Mouse (Mus musculus) naive thymus-derived CD4-positive, alpha-beta T cell, adult 2 months (primary cell): ENCODE measurements around the gene Trim37.
"Not testable (repeated sequence)": the region's sequence is repeated elsewhere in the genome, so short reads cannot be mapped to it uniquely, and the experiment has no call there.

ENCODE experiments used
- DNase-seq: peaks from one replicate; pipeline ENCODE4 v3.0.0-alpha.2; 2011; ENCODE audit warnings: low read depth

Trim37 gene

DNA sequence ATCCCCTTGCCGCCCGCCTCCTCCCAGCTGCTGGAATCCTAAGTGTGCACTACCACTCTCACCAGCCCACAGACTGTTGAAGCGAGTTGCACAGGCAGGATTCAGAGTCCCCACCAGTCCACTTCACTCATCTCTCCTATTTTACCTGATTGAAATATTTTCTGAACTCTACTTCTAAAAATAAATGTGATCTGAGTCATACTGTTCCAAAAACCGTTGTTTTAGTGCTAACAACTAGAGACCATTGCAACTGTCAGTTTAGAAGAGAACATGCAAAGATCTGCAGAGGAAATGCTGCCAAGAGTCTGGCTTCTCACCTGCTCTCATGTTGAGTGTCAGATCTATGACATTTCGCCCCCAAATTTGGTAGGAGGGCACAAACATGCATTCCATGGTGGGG lies 106.5 kb downstream of the Trim37 start:
- no peak for DNase-seq

DNA sequence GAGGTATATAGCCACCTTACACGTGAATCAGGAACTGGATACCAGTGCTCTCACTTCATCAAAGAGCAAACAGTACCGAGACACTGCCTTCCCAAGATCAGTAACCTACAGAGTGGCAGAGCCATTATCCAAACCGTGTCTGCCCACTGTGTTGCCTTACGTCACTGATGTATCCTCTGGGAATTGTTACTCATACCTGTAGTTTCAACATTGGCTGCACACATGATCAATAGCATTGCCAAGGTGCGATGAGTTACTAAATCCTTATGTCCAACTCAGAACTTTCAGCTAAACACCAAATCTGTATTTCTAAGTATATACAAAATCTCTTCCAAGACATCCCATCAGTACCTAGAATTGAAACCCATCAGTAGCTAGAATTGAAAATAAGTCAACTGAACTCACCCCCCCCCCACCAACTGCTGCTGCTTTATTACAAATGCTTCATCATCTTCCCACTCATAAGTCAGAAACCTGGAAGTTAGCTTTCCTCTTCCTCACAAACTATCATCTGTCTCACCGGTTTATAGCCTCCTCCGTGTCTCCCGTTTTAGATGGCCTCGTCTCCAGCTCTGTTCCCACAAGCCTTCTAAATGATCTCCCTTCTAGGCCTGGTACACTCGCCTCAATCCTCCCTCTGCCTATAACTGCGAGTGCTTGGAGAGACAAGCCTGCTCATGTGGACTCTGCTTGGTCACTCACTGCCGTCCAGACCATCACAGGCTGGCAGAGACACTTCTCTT lies 108.0 kb downstream of the Trim37 start:
- DNase-seq = no peak

DNA sequence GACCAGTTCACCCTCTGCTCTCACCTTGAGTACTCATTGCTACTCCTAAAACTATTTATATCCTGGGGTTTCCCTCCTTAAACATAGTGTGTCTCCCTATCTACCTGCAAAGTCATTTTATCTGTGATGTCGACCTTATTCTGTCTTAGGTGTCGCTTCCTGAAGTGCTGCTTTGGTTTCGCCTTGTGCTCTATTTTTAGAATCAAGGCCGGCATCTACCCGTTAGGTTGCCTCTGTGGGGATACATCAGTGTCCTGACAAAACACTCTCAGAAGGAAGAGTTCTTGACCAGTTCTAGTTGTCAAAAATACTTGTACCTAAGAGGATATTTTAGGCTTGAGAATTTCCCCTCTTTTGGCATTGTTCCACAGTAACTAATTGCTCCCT lies 108.6 kb downstream of the Trim37 start:
- DNase-seq = no peak

DNA sequence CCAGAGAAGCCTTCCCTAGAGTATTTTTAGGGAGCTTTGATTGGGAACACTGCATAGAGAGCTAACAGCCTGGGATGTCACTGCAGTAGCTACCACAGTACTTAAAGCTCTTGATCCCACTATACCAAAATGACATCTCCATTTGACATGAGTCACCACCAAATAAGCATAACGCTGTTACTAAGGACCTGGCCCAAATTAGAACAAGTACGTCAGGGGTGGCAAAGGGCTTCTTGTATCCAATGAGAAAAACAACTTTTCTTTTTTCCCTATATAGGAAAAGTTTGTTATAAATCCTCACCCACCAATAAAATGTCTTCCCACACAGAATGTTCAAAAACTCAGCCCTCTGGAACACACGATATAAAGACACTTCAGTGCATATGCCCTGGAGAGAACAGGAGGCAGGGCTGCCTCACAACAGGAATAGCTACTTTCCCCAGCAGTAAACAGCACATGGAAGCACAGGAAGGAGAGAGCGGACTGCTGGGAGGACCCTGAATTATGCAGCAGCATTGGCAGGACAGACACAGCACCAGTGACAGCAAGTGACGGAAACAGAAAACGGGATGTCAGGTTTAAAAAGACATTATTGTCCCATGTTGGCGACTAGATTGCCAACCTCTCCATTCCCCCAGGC lies 112.1 kb downstream of the Trim37 start:
- DNase-seq = no peak

DNA sequence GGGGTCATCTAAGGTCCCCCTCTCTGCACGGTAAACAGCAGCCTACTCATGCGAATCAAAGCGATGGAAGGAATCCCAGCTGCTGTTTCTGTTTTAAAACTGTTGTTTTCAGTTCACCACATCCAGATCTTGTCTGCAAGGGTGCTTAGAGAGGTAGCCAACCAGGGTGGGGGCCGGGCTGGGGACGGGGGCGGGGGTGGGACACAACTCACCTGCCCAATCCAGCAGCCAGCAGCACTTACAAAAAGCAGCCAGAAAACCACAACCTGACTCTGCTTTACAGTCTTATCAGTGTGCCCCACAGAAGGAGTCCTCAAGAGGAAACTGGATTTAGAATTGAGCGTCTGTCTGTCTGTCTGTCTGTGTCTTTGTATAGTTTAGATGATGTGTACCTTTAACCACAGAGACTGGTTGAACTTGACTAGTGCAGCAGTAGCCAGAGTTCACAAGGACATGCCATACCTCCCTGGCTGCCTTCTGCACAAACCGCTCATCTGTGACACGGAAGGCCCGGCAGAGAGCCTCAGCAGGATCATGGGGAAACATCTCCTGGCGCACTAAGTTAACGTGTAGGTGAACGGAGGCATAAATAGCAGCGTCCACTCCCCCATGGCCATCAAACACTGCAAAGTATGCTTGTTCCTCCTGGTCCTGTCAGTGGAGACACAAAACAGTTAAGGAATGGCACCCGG lies 113.4 kb downstream of the Trim37 start:
- DNase-seq = peak; percentile 34

DNA sequence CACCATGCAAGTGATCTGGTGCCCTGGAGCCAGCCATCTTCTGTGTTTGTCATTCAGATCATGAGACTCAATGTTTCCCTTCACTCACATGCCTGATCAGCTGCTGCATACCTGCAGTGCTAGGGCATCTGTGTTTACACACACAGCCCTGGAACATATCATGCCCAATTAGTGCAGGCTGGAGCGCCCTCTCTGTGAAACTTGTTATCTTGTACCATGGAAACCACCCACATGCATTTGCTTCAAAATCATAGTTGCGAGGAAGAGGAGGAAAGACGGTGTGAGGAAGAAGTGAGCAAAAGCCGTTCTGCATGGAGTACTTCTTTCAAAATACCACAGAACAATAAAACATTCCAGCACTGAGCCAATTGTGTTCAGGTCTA lies 113.9 kb downstream of the Trim37 start:
- no peak for DNase-seq

DNA sequence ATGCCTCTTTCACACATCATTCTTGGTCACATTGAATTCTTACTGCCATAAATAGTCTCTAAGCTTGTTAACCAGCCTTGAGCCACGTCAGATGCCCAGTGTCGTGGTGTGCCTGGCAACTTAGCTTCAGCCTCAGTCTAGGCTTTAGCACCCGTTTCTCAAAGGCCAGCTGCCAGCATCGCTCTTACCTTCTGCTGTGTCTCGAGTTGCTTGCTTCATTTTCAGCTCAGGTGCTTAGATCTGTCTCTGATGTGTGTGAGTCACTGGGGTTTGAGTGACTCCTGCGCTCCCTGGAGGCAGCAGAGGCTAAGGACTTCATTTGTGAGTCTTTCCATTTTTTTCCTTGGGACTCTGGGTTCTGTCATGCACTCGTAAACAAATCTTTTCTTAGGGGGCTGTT lies 114.4 kb downstream of the Trim37 start:
- peak; percentile 20 for DNase-seq

DNA sequence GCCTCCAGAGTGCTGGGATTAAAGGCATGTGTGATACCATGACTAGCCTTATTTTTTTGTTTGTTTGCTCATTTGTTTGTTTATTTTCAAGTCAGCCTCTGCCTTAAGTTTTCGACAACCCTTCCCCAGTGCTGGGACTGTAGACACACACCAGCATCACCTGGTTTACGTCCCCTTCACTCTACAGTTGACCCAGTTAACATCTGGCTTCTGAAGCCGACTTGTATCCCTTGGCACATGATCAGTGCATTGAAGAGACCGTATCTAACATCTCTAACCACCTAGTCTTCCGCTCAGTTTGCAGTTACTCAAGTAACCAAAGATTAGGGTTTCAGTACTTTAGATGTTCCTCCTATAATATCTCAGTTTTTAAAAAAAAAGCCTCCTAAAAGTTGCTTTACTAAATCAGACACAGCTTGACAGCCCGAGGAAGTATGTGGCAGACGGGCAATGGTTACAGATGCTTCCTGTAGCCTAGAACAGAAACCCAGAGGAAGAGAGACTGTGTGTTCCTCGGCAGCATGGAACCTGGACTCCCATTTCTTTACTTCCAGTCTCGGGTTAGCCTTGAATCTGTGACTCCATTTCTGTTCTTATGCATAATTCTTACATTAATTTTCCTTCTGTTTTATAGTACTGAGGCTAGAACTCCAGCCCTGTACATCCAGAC lies 118.4 kb downstream of the Trim37 start:
- peak; percentile 25 for DNase-seq

DNA sequence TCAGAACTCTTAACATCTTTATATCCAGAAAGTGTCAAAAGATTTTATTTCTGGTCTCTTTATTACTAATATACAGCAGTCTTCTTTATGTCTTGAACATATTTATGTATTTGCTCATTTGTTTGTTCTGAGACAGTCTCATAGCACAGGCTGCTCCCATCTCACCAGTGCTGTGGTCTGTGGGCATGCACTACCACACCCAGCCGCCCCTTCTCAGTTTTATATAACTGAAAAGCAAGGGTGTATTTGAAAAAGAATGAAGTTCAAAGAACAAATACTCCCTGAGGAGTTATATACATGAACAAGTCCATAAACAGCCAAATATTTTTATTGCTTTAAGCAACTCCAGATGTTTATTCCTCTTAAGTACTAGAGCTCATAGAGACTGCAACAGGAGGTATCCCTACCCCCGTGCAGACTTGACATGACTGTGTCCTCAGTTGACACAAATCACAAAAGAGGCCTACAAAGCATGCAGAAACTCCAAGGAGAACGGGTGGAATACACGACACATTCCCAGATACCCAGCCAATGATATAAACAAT lies 119.3 kb downstream of the Trim37 start:
- DNase-seq = no peak

DNA sequence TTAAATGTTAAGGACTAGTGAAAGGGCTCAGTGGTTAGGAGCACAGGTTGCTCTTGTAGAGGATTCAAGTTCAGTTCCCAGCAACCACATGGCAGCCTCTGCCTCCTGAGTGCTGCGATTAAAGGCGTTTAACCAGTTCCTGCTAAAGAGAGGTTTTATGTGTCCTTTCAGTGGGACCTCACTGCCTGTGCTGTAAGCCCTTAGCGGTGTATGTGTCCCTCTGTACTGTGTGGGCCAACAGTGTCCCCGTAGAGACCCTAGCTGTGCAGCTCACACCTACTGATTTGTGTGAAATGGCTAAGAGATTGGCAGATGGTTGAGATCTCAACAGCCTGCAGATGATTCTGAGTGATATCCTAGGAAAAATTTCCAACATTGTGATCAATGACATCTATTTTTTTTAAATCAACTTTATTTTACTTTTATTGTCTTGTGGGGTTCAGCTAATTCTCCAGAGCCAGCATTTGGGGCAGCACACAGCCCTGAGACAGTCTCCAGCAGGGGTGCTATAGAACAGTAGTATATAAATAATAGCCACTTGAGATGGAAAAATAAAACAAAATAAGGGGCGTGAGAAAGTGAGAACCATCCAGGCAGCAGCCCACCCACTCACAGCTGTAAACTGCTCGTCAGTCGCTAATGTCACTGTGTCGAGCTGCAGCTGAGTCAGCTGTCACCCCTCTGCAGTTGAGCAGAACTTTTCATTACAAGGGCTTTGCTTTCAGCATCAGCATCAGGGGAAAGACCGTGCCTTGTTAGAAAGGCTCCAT lies 120.0 kb downstream of the Trim37 start:
- no peak for DNase-seq

DNA sequence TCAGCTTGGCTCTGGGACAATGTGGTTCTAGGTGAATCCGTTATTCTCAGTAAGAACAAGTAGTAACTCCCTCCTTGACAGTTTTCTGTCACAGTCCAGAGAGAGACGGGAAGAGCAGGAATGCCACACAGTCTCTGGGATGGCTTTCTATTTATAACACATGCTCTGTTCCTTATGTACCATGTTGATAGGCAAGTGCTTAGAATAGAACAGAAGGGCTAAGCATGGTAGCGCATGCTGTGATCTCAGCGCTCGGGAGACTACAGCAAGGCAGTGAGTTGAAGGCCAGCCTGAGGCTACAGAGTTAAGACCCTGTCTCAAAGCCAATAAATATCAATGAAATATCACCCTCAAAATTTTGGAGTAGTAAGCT lies 120.6 kb downstream of the Trim37 start:
- no peak for DNase-seq

DNA sequence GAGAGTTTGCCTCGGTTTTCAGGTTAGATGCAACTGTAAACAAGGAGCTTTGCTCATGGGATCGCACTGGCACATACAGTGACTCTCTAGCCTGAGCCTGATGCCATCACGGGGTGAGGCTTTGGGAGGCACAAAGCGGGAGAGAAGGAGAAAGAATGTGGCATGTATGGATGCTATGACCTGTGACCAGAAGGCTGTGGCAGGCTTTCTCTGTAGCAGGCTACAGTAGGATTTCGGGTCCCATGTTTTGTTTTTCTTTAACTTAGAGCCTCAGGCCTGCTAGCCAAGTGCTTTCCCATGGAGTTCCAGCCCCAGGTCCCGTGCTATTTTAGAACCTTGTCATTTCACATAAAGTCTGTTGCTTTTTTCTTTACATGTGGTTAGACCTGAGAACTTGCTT lies 123.3 kb downstream of the Trim37 start:
- DNase-seq = no peak

DNA sequence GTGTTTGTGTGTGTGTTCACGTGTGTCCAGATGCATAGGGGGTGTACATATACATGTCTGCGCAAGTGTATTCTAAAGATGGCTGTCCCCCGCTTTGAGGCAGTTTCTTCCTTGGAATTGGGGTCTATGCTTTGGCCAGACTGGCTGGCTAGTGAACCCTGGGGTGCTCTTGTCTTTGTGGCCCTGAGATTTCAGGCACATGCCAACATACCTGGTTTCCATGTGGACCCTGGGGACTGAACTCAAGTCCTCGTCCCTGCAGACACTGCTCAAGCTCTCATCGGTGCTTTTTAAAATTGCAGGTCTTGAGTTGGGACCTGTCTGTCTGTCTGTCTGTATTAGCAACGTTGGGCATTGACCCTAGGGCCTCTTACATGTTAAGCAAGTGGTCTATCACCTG lies 126.4 kb downstream of the Trim37 start:
- DNase-seq = no peak

DNA sequence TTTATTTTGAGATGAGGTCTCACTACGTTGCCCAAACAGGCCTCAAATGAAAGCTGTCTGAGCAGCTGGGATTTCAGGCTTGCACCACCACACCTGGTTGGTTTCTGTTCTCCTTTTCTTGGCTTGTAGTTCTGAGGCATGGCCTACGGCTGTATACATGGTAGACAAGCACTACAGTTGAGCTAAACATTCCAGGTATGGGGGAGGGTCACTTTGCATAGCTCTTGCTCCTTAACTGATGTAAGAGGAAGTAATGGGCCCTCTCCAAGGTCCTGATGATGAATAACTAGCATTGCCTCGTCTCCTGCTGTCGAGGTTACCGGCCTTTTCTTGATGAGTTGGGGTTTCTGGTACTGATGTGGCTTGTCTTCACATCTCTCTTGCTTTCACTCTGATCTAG lies 127.3 kb downstream of the Trim37 start:
- DNase-seq = no peak

DNA sequence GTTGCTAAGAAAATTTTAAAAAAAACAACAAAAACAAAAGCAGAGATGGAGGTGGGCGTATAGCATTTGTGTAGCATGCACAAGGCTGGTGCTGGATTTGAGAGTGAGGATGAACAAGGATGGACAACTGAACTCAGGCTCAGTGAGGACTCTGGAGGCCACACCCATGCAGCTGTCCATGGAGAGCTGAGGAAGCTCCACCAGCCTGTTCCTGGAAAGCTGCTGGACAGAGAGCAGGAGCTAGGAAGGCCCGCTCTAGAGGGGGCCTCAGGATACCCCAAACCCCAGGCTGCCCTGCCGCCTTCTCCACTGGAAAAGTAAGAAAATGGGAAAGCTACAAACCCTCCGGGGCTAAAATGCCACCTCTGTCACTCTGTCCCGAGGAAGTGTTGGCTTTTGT lies 130.4 kb downstream of the Trim37 start:
- no peak for DNase-seq

DNA sequence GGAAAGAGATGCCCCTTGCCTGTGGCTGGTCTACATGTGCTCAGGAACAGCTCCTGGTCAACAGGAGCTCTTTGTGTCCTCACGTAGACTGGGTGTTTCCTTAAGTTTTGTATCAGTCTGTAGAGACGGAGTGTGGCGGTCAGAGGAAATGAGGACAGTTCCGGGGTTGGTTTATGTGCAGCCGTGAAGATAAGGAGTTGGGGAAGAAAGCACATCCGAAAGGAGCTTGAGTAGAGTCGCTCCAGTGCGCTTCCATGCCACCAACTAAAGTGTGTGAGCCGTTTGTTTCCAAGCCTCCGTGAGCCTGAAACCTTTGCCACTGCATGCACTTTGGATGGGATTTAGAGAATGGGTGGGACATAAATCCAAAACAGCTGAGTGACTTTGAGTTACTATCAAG lies 132.9 kb downstream of the Trim37 start:
- no peak for DNase-seq

DNA sequence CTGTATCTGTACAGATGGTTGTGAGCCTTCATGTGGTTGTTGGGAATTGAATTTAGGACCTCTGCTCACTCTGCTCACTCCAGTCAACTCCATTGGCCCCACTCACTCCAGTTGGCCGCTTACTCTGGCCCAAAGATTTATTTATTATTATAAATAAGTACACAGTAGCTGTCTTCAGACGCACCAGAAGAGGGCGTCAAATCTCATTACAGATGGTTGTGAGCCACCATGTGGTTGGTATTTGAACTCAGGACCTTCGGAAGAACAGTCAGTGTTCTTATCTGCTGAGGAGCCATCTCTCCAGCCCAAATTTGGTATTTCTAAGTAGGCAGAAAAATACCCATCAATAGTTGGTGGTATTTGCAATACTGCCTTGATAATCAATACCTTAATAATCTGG lies 134.8 kb downstream of the Trim37 start:
- DNase-seq = not testable (repeated sequence)

DNA sequence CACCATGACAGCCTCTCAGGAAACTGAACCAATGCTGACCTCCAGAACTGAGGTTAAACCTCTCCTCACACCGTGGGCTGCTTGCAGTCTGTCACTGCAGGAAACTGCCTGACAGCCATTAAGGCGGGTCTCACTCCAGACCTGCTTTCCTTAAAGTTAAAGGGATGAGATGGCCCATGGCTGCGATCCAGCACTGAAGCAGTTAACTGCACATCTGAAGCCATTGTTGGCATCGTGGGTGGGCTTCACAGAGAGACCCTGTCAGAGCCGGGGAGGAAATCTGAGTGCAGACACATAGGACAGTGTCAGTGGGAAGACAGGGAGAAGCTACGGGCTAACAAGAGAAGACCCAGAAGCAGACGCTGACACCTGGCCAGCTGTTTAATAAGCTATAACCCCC lies 137.1 kb downstream of the Trim37 start:
- DNase-seq = no peak

DNA sequence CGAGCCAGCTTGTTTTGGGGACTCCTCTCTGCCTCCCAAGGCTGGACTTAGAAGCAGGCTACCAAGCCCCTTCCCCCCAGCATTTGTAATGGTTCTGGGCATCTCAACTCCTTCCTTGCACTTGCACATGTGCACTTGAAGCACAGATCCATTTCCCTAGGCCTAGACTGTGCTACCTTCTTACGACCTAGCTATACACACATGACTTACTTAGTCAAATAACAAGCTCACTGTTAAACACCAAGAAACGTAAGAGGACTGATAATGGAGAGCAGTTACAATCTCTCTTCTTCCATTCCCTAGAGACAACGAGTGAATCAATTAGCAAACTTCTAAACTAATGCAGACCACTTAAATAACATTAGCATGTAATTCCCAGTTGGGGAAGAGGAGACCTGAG lies 139.4 kb downstream of the Trim37 start:
- no peak for DNase-seq

DNA sequence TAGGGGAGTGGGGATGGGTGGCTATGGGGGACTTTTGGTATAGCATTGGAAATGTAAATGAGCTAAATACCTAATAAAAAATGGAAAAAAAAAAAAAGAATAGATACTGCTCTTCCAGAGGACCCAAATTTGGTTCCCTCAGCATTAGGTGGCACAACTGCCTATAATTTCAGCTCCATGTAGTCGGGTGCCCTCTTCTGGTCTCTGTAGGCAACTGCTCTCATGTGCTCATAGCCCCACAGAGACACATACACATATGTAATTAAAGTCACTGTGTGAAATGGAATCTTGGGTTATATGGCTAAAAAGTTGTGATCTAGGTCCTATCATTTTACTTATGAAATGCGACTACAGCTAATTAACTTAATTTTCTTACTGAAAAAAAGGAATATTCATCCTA lies 141.9 kb downstream of the Trim37 start:
- no peak for DNase-seq
